Mouse (Mus musculus) right cerebral cortex, adult 2 months (tissue): Measurements from ENCODE around the gene Stk16.

ENCODE experiments used
- DNase-seq, 2 experiments: peaks; one replicate each; pipeline ENCODE4 v3.0.0; 2021 to 2022; ENCODE audit warnings: low spot score in 2 of 2

The Stk16 gene

DNA sequence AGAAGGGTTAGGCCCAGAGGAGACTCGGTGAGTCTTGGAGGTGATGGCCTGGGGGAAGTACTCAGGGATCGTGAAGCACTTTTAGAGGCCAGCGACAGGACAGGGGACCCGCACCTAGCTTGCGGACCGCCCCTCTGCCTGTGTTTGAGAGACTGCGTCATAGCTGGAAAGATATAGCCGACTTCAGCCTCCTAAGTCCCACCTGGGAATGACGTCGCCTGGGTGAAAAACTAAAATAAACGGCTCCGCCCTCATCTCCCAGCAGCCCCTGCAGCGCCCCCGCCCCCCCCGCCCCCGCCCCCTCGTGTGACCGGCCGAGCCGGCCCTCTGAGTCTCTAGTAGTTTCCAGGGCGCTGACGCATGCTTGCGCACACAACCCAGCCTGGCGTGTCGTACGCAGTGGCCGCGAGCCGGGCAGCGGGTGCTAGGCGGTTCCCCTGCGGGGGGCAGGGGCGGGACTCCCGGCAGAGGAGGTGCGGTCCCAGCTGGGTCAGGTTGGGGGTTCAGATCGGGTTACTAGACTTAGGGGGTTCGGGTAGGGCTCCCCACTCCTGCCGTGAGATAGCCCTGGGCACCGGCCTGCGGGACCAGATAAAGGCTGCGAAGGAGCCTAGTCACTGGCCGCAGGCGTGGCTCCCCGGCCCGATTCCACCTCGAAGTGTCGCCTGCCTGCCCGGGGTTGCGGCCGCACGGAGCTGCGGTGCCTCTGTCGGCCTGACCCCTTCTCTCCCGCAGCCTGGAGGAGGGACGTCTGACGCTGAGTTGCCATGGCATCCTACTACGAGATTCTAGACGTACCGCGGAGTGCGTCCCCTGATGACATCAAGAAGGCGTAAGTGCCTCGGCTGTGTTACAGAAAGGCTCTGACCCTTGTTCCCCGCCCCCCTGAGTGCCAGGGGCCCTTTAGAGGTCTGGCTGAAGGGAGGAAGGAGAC, 25.7 kb downstream of the Stk16 start, which contains the start of gene Dnajb2:
TSS of gene Dnajb2 (plus strand) at position 290 of the 934 bp plus-strand sequence.
- DNase-seq = peak; percentile 81 to 88

DNA sequence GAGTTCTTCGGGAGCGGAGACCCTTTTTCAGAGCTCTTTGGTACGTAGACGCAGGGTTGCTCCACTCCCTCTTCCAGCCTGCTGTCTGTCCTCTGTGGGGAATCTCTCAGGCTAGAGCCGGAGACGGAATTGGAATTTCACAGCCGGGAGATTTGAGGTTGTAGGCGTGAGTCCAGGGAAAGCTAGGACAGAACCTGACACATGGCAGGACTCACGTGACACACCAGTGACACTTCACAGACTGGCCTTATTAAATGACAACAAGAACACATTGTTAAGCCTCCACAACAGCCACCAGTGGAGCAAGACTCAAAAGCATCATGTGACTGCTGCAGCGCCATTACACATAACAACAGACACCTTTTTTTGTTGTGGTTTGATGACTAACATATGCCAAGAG, 29.0 kb downstream of the Stk16 start:
- no peak for DNase-seq

DNA sequence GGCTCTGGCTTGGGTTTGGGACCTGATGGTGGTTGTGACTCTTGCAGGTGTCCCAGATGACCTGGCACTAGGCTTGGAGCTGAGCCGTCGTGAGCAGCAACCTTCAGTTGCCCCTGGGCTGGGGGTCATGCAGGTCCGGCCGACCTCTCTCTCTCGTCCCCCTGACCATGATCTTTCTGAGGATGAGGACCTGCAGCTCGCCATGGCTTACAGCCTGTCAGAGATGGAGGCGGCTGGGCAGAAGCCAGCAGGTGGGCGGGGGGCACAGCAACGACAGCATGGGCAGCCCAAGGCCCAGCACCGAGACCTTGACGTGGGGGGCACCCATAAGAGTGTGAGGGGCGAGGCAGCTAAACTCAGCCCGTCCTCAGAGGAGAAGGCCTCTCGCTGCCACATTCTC, 32.8 kb downstream of the Stk16 start:
- no peak for DNase-seq

DNA sequence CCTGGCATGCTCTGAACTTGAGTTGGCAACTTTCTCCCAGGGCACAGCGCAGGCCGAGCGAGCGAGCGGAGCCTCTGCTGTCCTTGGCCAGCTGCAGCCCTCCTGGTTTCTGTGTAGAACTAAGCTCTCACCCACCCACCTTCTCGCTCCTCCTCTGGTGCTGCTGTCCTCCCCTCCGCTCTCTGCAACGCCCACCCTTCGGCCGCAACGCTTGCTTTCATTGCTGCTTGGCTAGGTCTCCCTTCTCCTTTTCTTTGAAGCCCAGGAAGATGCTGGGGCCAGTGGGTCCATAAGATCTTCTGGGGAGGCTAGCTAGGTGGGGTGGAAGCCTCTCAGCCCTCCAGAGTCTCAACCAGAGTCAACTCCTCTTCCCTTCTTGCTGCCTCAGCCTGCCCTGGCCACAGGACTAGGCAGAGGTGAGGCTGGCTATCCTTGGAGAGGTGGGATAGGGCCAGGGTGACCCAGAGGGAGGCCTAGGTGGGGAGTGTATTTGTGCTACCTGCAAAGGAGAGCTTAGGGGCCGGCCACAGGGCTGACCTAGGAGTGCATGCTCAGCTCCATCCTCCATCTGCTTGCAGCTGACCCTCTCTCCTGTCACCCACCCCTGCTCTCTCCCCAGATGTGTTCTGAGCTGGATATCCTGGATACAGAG, 33.7 kb downstream of the Stk16 start:
- DNase-seq = no peak

DNA sequence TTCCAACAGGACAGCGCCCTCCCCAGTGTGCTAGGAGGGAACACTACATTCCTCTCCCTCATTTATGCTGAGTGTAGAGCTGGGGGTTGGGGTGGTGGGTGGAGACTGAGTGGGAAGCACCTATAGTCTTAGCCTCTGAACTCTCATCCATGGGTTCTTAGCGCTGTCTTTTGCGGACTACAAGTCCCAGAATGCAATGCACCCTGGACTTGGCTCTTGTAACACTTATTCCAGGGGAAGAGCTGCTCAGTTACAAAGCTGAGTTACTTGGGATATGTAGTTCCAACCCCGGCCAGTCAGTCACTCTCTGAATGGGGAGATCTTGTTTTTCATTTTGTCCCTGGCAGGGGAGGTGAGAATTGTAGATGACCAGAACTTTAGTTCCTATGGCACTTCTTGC, 34.2 kb downstream of the Stk16 start:
- peak; percentile 62 to 75 for DNase-seq

DNA sequence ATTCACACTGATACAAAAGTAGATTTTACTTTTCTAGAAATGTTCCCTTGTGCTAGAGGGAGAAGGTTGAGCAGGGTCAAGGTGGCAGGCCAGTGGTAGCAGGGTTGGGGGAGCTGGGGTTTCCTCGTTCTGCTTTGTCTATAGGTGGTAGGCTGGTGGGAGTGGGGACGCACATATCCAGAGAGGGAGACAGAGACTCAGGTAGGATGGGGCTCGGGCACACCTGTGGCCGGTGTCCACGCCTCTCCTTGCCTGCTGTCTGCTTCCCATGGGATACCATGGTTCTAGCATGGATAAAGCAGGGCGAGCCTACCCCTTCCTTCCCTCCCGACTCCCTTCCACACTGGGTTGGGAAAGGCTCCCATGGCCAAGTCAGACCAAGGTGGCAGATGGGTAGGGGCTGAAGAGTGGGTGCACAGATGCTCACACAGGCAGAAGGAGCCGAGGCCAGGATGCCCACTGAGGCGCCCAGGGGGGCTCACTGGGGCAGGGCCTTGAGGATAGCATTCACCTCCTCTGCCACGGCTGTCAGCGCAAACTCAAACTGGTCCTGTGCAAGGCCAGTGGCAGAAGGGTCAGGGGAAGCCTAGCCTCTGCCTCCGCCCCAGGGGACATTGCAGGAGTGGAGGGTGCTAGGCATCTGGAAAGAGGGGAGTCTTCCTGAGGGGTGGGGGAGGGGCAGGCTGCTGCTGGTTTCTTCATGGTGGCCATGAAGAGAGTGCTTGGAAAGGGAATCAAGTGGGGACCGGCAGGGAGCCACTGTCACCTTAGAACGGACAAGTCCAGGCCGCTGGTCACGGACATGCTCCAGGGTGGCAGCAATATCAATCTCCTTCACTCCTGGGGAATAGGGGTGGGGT, 36.7 kb downstream of the Stk16 start:
- no peak for DNase-seq

DNA sequence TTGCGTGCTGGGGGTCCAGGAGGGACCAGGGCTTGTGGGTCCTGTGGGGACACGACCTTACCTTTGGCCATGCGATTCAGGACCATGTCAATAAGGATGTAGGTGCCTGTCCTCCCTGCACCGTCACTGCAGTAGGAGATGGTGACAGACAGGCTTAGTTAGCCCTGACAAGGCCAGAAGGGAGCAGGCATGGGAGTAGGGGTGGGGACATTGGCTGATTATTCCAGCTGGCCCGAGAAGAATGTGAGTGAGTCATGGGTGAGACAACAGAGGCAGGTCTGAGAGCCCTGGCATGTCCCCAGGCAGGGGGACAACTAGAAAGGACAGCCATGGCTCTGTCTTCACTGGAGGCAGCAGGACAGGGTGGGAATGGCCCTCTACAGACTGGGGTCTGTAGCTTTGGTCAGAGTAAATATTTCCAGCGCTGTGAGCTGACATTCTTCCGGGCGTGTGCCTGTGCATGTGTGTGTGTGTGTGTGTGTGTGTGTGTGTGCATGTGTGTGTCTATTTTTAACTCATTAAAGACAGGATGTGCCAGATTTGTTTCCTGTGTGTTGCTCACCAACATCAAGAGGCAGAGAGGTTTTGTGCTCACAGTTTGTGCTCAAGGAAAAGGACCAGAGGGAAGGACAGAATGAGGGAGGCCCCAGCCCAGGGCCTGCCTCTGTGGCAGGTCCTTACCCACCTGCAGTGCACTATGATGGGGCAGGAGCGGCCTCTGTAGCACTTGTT, 37.6 kb downstream of the Stk16 start:
- DNase-seq = no peak

DNA sequence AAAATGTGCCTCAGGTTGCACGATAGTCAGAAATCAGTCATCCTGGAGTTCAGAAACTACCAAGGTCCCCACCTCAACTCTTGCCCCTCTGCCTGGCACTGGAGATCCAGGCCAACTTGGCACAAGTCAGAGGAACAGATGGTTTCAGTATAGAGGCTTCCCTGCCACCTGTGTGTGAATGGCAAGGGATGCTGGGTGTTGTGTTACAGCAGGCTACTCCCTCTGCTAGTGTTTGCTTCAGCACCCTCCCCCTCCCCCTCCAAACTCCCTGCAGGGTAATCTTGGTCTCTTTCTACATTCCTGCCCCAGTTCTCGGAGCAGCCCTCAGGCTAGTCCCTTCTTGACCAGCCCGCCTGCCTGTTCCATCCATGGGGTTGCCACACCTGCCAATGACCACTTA, 39.9 kb downstream of the Stk16 start:
- DNase-seq = no peak

DNA sequence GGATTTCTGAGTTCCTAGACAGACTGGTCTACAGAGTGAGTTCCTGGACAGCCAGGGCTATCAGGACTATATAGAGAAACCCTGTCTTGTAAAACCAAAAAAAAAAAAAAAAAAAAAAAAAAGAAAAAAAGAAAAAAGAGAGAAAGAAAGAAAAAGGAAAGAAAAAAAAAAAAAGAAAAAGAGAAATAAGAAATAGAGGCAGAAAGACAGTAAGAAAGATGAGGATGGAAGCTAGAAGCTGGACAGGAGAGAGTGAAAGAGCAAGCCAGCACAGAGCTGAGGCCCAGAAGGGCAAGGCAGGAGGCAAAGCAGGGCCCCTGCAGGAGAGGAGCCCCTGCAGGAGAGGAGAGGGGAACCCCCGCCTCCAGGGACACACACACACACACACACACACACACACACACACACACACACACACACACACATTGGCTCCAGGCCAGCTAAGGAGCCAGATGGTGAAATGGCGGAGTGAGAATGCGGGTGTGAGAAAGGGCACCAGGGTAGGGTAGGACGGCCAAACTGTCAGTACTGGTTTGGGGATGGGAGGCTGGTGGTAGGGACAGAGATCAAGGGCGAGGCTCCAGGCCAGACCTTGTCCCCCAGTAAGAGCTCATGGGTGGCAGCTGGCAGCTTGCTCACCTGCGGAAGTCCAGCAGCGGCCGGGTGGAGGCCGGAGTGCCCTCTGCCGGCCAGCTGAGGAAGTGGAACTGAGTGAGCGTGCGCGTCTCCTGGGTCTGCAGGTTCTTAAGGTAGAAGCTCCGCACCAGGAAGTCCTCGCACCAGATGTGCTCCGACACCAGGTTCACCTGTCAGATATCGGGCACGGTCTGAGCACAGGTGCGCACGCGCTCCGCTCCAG, 40.7 kb downstream of the Stk16 start:
- DNase-seq = peak; percentile 74 to 75

DNA sequence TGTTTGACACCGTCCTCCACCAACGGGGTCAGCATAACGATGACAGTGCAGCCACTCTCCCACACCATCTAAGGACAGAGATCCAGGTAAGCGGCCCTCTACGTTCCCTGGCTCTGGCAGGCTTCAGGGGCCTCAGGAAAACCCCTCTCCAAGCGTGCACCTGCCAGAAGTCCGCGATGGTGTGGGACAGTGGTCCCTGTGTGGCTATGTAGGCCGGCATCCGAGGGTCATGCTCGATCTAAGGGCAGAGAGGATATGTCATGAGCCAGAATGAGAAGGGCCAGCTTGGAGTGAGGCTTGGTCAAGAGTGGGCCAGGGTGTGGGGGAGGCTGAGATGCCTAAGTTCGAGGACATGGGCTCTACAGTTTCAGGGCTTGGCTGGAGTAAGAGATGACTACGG, 41.7 kb downstream of the Stk16 start:
- no peak for DNase-seq

DNA sequence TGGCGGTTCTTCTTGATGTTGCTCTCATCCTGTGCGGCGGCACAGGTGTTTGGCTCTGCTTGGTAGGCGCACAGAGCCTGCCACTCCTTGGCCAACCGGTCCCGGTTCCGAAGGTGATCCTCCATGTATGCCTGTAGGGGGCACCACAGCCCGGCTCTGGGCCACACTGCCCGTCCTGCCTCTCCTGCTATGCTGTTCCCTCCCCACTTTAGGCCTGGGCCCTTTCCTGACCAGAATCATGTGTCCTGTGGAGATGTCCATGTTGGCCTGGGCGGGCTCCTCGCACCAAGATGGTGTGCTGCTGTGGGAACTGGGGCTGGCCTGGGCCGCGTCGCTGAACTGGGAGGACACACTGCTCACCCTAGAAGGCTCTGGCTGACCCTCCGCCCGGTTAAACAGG, 42.4 kb downstream of the Stk16 start:
- no peak for DNase-seq

DNA sequence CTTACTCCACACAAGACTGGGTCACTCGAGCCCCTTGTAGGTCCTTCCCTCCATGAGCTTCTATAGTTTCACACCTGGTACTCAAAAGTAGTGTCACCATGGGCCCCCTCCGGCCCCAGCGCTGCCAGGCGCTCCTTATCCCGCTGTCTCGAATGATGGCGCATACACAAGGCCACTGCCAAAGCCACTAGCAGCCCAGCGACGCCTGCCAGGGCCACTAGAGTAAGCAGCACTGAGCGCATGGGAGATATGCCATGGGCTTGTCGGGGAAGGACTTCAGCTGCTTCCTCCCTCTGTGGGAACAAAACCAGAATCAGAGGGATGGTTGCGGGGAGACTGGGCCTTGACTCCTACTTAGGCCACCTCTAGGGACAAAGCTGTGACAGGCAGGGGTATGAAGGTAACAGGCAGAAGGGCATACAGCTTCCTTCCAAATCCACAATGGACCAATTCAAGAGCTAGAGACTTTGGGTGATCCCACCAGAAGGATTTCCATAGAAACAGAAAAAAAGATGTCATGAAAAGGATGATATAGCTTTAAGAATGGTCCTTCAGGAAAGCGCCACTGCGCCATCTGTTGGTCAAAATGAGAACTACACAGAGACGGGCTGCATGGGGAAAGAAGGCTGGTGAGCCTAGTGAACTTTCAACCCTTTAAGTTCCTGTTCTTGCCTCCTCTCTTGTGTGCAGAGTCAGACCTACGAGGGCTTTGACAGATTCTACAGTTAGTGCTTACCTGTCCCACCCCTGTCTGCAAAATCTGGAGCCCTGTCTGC, 43.4 kb downstream of the Stk16 start:
- DNase-seq = peak; percentile 92 to 93

DNA sequence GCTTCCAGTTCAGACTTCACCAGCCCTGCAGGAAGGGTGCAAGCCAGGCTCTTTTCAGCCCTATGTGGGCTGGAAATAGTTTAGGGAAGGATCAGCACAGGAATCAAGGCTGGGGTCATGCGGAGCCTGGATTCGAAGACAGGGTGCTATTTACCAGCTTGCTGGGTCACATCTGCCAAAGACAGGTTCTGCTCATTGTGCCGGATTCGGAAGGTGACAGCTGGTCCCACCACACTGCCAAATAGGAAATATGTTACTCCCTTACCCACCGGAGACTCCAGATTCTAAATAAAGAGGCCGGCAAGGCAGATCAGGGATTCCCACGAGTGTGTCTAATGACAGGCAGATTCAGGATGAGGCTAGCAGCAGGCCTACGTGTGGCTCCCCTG, 44.0 kb downstream of the Stk16 start:
- DNase-seq = no peak

DNA sequence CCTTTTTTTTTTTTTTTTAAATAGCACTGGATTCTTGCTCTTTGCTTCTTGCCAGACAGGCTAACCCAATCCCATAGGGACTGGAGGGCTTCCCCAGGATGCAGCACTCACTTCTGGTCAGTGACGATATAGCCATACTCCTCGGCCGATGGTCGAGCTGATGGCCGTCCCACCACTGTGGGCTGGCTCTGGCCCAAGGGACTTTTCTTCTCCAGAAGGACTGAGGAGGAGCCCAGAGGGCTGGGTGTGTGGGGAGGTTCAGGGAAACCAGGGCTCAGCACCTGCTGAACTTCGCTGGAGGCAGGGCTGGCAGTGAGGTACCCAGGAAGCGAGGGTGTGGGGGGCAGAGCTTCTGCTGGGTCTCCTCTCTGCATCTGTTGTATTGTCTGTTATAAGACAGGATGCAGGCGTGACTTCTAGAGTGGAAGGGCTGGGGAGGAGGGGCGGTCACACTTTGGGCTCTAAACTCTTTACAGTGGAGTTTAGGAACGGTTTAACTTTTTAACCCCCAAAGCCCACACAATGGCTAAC, 44.9 kb downstream of the Stk16 start:
- DNase-seq = no peak

DNA sequence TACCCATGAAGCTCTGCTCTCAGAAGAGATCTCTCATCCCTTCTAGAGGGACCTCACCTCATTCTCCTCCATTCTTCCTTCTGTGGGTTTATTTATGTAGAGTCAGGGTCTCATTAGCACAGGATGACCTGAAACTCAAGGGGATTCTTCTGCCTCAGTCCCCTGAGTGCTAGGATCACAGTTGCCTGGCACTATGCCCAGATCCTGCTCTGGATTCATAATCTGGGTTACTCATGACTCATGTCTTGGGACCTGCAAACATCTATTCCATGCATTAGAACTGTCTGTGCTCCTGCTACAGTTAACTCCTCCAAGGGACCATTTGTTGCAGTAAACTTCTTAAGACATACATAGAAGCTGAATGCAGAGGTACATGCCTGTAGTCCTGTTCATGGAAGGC, 50.6 kb downstream of the Stk16 start:
- DNase-seq = no peak

DNA sequence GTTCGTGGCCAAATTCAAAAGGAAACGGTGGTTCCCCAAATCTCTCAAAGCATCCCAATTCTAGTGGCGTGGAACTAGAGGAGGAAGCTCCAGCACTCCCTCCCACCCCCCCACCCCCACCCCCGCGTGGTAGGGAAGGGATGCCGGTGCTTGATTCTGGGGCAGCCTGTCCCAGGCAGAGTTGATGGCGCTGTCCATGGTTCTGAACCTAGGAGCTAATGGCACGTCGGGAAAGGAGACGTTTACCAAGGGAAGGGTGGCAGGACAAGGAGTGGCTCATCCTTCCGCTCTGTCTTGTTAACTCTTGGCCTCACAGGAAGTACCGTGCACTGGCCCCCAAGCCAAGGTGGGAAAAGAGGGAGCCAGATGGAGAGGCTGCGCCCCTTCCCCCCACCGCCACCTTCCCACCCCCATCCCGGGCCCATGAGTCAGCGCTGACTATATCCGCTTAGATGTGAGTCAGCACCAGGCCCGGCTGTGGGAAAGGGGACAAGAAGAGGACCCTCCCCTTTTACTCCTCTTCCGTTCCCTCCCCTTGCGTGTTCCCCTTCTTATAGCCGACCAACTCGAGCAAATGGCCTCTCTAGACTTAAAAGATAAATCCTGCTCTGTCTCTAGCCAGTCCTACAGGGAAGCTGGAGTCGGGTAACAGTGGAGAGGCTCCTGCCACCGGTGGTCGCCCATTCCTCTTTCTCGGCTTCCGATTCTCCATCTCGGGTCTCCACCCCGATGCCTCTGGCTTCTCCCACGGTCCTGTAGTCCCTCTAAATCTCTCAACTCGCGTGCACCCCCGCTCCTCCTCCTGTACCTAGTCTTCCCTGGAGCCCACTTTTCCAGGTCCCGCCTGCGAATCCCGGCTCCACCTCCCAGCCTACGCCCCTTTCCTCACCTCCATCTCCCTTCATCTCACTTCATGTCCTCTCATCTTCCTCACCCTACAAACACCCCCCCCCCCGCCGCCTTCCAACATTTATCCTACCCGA, 52.6 kb downstream of the Stk16 start:
- peak; percentile 70 to 72 for DNase-seq

DNA sequence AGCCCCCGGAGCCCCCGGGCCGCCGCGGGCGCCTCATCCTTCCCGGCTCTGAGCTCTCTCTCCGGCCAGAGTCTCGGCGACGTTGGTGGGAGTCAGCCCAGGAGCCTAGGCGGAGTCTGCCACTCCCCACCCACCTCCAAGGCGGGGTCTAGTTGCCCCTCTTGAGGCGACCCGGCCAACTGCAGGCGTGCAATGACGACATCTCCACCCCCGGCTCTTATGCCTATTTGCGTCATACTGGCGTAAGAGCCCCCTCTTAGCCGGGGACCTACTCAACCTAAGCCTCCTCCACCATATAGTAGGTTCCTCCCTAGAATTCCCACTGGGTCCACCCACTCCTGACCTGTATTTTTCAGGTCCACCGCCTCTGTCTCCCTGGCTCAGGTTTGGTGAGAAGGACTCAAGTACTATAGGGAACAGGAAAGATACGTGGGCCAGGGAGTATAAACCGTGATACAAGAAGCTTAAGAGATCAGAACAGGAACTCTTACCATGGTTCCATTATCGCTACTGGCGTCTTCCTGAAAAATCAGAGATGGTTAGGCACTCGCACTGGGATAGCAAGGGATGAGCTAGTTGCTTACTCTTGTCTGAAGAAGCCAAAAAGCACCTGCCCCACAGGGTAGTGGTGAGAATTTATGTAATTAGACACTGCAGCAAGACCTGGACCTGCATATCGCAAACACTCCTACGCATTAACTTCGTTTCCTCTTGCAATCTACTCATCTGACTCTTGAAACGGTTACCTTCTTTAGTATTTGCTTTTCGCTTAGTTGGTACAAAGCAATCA, 53.6 kb downstream of the Stk16 start, which contains the start of gene Ptprn:
TSS of gene Ptprn (minus strand) at position 412 of the 790 bp plus-strand sequence.
- peak; percentile 85 to 88 for DNase-seq
